In genomic region chr2:91609370-91609769, GRCm38 (mm10) we compare ENCODE assay signal across 5 mouse cellular contexts. TPM values are rescaled to one million over a fixed set of nuclear protein-coding genes. Genes with fewer than 3 reads are reported as not detected.
"Had no signal": no experiment of that assay in that cellular context is flagged by ENCODE, and none has a peak within 500 bp of the region (broad histone marks: within the 10 kb centered on the region; RNA-seq: fewer than 3 reads in every experiment).

No protein-coding gene starts in this region.

RNA-seq across cellular contexts. Expression of gene F2, which starts 26.8 kb away (rescaled TPM):
- total RNA-seq: megakaryocyte, adult 5-6 weeks had no signal
- polyA plus RNA-seq: kidney, embryonic 14.5 days; limb, embryonic 10.5 days; macrophage; midbrain, embryonic 12.5 days had no signal
